Mouse (Mus musculus) neural tube, embryonic 15.5 days (tissue): ENCODE measurements around the gene Ado. TPM values are rescaled to one million over a fixed set of nuclear protein-coding genes. Genes with fewer than 3 reads are reported as not detected.

Experiments used
- ATAC-seq: fragments of 200-750 bp; cut with Nextera tagmentation; 2 replicates; pipeline ENCODE4 v1.8.0; 2017; ENCODE audit warnings: mild to moderate bottlenecking, moderate TSS enrichment, moderate library complexity; ENCODE audit not compliant: low FRiP score
- H3K27ac ChIP-seq: fragments of 300-500 bp; sonication (generic); replicated peaks from 2 replicates; pipeline ENCODE4 v1.5.1; 2015; ENCODE audit warnings: mild to moderate bottlenecking, inconsistent platforms
- H3K27me3 ChIP-seq: fragments of 300-500 bp; sonication (generic); replicated peaks from 2 replicates; pipeline ENCODE4 v1.6.1; 2015; ENCODE audit warnings: inconsistent platforms
- H3K36me3 ChIP-seq: fragments of 300-500 bp; sonication (generic); 2 replicates; pipeline ENCODE4 v1.6.1; 2015; ENCODE audit warnings: inconsistent platforms
- H3K4me1 ChIP-seq: fragments of 300-500 bp; sonication (generic); 2 replicates; pipeline ENCODE4 v1.6.1; 2015; ENCODE audit warnings: inconsistent platforms
- H3K4me2 ChIP-seq: fragments of 300-500 bp; sonication (generic); 2 replicates; pipeline ENCODE4 v1.6.1; 2015; ENCODE audit warnings: inconsistent platforms, mild to moderate bottlenecking, moderate library complexity
- H3K4me3 ChIP-seq: fragments of 300-500 bp; sonication (generic); replicated peaks from 2 replicates; pipeline ENCODE4 v1.5.1; 2015; ENCODE audit warnings: mild to moderate bottlenecking, inconsistent platforms
- H3K9ac ChIP-seq: fragments of 300-500 bp; sonication (generic); replicated peaks from 2 replicates; pipeline ENCODE4 v1.6.1; 2015; ENCODE audit warnings: mild to moderate bottlenecking, inconsistent platforms
- H3K9me3 ChIP-seq: fragments of 300-500 bp; sonication (generic); replicated peaks from 2 replicates; pipeline ENCODE4 v1.6.1; 2016; ENCODE audit warnings: inconsistent platforms
- WGBS: fragments of 180-500 bp; shearing (Covaris S2); methylation state at CpG from one replicate; pipeline ENCODE4 v1.1.7; 2015; ENCODE audit warnings: mixed read lengths; 5-methylcytosine and 5-hydroxymethylcytosine counted together
- polyA plus RNA-seq: library from polyadenylated mRNA; unstranded; fragments of >200 nt; fragmentation: Nextera tagmentation; extraction: Ambion mirVana; gene quantifications from 2 replicates; pipeline ENCODE4 v1.2.1, GENCODE M21; 2015

Ado gene
- polyA plus RNA-seq, 1 experiment from 2014 or later: 88.3 TPM

- Histone ChIP-seq H3K9me3 (no peaks in the 10 kb centered on the region), H3K4me2 (no peak overlapping the region), H3K4me1 (no peaks in the 10 kb centered on the region), H3K27ac (no peak overlapping the region), H3K4me3 (no peak overlapping the region), H3K9ac (no peak overlapping the region), H3K27me3 (no peaks in the 10 kb centered on the region), H3K36me3 (no peaks in the 10 kb centered on the region)
- ATAC-seq: no peak
- 93% methylated on average over 15 of the region's 15 CpGs for WGBS
Observed at GRCm38 (mm10) chr10:67497144-67497892, 51.4 kb downstream of the Ado start.

Other genes with a start within 250 kb of the Ado start
- 1.1 and 1.4 TPM in 2 replicates for gene Egr2, start 13.5 kb downstream of the Ado start, polyA plus RNA-seq